Mouse (Mus musculus) right cerebral cortex, postnatal 36 days (tissue): ENCODE data around the gene Rgs9.
"Not testable (repeated sequence)": the region's sequence is repeated elsewhere in the genome, so short reads cannot be mapped to it uniquely, and the experiment has no call there.

Experiments used
- DNase-seq, 2 experiments: peaks; one replicate each; pipeline ENCODE4 v3.0.0; 2022; ENCODE audit warnings: low spot score in 2 of 2, mixed read lengths in 1 of 2

The Rgs9 gene

DNA sequence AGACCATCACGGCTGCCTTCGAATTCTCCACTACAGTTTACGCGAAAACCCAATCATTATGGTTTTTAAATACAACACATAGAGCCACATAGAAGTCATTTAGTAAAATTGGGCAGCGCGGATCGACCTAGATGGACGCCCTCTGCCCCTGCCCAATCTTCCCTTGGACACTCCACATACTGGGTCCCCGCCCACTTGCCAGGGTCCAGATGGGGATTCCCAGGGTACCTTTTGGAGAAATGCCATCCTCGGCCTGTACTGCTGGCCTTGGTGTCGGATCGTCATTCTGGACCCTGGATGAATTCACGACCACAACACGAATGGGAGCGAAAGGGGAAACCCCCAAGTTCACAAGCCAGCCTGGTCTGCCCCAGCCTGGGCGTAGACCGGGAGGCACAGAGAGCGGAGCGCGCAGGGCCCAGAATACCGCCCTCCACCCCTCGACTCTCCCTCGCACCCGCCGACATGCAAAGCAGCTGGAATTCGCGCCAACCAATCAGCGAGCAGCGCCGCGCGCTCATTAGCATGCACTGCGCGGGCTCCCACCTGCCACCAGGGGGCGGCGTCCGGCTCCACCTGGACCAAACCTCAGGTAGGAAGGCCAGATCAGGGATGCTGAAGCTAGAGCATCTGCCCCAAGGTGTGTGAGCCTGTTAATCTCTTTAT, at the start of gene Rgs9:
Rgs9 (minus strand) TSS at position 420 of the 666 bp plus-strand sequence.
- DNase-seq, result peak; percentile 86 to 87

DNA sequence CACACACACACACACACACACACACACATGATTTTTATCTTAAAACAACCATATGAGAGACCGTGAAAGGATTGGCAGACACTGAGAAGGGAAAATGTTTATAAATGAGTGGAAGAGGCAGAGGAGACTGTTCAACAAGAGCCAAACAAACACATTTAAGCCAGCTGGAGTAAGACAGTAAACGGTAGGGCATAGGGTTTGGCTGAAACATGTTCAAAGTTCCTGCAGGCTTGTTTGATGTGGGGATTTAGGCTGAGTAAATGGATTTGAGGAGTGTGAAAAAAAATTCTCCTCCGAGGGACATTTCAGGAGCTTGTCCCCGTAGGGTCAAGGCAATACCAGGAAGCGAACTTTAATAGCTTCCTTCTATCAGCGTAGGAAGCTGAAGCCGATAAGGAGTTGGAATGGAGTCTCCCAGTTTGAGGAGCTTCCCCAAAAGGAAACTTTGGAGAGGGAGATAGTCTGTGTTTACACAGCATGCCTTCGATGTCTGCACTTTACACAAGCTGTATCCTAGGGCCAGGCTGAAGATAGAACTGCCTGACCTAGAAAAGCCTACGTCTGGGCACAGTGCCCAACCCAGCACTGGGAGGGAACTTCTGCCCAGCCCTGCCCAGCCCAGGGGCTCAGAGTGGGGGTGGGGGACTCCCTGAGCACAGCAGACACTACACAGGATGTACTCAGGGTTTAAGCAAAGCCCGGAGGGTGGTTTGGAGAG, 49.5 kb upstream of the Rgs9 start:
- DNase-seq, result peak; percentile 61 to 74

DNA sequence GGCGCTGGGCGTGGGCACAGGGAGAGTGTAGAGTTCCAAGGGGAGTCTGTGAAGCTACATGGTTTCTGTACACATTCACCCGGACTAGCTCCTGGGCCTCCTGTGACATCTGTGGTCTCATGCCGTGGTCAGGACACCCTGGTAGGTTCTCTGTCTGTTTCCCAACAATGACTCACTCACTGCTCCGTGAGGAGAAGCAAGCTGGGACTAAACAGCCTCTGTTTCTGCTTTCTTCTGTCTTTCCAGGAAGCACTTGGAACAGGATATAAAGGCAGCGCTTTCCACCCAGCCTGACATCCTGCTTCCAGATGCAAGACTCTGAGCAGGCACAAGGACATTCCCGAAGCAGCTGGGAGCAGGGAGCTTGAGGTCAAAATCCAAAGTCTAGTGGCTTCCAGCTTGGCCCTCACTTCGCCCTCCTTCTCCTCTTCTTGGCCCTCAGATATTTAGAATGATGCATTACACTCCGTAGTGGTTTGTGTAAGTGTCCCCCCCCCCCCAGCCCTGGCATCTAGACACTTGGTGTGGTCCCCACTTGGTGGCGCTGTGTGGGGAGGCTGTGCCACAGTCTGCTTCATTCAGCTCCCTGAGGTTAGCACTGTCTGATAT, 46.2 kb upstream of the Rgs9 start:
- no peak for DNase-seq

DNA sequence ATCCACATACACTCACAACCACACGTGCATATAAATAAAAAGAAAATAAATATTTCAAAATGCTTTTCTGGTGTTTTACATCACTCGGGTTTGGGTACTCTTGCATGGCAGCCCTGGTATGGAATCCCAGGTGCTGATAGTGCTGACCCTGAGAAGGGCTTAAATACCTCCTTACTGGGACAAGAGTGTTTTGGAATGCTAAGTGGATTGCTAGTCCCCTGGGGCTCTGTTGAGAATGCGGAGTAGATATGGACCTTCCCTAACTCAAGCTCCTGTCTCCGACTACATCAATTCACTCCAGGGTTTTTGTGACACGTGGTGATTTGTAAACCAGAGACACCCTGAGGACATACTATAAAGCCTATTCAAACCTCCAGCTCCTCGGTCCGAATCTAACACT, 45.6 kb upstream of the Rgs9 start:
- DNase-seq, result no peak

DNA sequence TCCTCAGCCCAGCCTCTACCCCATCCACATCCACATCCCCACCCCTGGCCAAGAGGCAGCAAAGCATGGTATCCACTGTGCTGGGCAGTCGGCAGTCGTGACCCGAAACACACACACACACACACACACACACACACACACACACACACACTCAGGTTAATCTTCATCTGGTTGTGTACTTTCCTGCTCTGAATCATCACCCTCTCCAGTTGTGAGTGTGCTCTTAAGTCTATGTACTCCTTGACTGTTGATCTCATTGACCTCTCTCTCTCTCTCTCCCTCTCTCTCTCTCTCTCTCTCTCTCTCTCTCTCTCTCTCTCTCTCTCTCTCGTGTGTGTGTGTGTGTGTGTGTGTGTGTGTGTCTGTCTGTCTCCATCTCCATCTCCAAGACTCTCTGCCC, 44.7 kb upstream of the Rgs9 start:
- DNase-seq, result not testable (repeated sequence)

DNA sequence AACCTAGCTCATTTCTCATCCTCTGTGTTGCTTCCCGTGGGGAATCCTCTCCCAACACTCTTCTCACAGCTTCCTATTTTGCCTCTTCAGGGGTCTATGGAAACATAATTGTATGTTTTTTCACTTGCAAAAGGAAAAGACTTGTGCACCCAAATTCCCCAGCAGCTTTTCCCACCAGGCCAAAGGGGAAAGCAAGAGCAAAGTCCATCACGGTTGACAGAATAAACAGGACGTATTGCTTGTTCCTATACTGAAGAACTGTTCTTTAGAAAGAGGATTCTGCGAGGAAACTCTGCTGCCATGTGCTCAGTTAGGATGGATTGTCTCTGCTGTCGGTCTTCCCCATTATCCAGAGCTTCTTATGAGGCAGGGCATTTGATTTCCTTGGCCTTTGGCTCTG, 42.6 kb upstream of the Rgs9 start:
- DNase-seq, result no peak

DNA sequence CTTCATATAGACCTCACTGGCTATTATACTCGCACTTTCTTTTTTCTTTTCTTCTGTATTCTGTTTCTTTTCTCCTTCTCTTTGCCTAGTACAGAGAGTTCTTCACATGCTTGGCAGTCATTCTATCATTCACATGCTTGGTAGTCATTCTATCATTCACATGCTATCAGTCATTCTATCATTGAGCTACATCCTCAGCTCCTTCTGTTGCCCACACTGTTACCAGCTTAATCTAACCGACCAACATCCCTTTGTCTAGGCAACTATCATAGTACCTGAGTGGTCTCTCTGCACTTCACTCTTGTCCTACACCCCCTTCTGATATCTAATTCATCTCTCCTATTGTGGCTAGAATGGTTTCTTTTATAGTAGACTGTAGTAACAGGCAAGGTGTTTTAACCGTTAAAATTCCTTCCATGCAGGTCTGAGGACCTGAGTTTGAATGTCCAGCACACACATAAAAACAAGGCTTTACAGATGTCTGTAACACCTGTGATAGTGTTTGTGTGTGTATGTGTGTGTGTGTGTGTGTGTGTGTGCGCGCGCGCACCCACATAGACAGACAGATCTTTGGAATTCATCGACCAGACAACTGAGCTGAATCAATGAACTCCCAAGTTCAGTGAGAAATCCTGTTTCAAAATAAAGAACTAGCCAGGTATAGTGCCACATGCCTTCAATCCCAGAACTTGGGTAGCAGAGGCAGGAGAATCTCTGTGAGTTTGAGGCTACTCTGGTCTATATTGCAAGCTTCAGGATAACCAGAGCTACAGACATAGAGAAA, 41.4 kb upstream of the Rgs9 start:
- DNase-seq, result no peak

DNA sequence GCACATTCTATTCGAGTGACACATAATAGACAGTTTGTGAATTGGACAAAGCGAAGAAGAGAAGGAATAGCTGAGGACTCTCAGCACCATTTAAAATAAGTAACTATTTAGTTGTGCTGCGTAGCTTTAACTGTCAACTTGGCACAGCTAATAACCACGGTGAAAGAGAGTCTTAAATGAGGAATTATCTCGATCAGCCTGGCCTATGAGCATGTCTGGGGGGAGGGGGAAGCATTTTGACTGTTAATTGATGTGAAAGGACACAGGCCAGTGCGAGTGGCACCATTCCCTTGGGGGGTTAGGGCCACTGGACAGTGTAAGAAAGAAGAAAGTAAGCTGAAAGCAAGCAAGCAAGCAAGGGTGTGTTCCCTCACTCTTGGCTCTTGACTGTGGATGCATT, 38.0 kb upstream of the Rgs9 start:
- DNase-seq, result no peak

DNA sequence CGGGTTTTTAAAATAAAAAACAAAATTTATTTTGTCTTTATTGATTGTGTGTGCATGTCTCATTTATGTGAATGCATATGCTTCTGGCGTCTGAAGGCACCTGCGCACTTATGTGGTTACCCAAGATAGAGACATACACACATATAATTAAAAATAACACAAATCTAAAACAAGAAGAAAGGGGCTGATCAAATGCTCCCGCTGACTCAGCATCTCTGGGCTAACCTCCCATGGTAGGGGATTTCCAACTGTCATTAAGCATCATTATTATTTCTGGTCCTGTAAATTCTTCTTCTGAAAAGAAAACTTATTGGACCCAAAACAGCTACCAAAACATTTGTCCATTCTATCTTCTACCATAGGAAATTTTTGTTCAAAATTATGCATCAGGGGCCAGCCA, 36.8 kb upstream of the Rgs9 start:
- DNase-seq, result no peak

DNA sequence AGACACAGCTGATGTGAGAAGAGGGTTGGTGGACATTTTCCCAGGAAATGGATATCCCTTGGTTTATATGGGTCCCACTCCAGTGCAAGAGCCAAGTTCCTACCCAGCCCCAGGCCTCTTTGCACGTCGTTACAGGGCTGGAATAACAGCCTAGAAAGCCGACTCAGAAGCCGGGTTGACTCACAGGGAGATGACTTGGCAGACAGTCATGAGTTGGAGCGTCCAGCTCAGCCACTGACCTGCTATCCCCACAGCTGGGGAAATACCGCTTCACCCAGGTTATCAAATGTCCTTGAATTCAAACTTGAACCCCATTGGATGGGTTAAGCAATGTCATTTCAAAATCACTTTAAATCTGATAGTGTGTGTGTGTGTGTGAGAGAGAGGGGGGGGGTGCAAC, 34.8 kb upstream of the Rgs9 start:
- DNase-seq, result no peak

DNA sequence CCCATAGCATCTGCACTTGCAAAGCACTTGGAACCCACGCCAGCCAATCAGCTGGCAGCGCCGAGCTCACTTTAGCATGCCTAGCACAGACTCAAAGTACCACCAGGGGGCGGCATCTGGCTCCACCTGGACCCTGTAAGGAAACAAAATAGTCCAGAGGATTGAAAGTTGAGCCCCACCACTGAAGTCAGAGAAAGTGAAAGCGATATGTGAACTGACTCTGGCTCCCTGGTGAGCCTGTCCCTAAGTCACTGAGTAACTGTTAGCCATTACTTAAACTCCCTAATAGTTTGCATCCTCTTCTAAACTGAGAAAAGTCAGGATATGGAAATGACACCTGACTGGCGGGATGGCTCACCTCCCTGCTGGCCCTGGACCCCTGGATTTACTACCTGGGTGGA, 33.5 kb upstream of the Rgs9 start:
- DNase-seq, result peak; percentile 84 to 85

DNA sequence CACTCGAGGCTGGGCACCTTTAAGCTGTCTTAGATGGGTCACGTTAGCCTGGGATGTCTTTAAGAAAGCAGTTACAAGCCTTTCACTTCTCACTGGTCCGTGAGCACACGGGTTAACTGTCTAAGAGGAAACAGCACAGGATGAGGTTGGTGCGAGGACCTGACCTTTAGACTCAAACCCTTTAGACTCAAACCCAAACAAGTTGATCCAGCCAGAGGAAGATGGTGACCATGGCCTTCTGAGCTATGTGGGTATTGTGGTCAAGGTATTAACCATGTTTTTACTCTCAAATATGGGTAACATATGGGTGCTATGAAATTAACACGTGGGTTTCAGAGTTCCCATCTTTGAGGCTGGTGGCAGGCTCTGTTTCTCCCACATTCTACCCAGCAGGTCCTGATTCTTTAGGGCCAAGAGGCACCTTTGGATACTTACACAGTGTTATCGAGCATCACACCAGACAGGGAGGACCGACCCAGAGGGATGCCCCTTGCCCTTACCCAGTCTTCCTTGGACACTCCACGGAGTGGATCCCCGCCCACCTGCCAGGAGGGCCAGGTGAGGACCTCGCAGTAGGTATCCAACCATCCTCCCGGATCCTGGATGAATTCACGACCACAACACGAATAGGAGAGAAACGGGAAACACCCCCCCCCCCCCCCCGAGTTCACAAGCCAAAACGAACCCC, 32.9 kb upstream of the Rgs9 start:
- no peak for DNase-seq

DNA sequence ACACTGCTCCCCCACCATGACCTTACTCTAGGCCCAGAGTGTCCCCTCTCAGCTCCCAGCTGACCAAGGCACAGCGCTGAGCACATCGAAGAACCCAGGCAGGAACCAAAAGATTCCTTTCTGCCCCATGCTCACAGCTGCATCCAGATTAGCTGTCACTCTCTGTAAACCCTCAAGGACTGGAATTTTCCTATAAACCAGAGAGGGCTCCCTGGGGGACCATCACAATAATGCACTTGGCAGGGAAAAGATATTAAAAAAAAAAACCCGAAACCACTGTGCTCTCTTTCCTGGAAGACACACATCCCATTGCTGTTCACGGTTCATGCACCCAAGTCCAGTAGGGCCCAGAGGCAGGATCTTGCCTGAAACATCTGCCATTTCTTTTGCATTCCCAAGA, 31.4 kb upstream of the Rgs9 start:
- DNase-seq, result no peak

DNA sequence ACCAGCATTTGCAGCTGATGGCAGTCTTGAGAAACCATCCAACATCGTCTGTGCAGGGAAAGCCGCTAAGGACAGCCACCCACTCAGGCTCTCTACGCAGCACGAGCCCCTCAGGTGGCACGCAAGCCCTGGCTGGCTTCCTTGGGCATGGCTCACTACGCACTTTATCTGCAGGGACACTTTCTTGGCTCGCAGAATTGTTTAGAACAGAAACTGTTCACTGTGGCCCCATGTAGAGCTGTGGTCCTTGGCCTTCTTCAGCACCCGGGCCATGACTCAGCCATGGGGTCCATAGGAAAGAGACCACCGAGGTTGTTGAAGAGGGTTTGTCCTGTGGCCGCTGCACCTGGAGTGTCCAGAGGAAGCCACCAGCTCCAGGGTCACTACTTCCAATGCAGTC, 30.0 kb upstream of the Rgs9 start:
- no peak for DNase-seq

DNA sequence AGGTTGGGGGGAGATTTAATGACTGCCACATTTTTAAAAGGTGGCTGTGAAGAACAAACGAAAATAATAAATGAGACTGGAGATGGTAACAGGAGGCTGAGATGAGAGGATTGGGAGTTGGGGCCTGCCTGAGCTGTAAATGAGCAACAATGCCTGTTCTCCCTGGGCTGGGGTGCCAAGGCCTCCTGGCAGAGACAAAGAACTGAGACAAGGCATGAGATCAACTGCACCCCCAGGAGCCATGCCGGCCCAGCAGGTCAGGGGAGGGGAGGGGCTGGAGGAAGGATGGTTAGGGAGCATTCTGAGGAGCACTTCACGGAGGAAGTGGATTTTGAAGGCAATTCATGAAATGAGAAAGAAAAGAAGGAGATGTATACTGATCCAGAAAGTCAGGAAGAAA, 29.5 kb upstream of the Rgs9 start:
- no peak for DNase-seq

DNA sequence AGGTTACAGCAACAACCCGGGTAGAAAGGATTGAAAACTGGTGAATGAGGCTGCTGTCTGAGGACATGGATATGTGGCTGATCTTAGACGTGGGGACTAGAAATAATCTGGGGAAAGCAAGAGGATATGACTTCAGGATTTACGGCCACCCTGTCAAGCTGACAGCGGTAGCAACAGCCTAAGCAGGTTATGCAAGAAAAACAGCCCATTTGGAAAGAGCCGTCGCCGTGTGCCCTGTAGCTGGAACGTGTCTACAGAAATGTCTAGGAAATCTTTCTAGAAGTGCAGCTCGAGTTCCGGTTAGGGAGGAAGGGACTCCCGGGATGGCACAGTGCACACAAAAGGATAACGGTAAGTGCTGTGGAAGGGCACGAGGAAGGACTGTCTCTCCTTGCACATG, 28.3 kb upstream of the Rgs9 start:
- DNase-seq, result no peak

DNA sequence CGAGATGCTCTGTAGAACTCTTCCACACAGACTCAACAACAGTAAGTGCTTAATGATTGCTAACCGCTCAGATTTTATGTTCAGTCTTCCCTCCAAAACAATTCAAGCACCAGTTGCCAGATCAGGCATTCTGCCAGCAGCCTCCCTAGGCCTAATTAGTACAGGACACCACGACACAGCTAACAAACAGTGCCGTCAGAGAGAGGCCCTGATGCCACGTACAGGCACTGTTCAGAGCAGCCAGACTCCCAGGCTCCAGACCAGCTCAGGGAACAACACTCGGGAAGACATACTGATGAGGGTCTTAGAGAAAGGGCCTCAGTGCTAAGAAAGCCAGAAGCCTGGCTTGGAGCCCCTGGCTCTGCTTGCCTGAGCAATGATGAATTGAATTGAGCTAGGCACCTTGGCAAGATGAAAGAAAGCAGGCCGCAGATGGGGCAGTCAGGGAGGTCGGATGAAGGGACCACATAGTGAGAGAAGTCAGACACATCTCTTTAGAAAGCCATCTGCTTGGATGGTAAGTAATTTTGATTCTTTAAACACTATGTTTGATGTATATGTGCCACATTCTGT, 22.5 kb upstream of the Rgs9 start:
- peak; percentile 26 to 51 for DNase-seq

DNA sequence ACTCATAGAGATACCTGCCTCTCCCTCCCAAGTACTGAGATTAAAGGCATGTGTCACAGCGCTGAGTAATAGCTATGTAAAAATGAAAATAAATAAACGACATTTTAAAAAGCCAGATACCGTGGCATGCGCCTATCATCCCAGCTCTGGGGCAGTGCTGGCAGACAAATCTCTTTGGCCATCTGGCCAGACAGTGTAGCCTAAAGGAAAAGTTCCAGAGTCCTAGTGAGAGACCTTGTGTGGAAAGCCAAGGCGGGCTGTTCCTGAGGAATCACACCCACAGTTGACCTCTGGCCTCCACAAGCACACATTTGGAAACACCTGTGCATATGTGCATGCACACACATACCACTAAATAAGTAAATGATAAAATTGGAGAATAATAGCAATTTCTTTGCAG, 22.0 kb upstream of the Rgs9 start:
- DNase-seq, result no peak

DNA sequence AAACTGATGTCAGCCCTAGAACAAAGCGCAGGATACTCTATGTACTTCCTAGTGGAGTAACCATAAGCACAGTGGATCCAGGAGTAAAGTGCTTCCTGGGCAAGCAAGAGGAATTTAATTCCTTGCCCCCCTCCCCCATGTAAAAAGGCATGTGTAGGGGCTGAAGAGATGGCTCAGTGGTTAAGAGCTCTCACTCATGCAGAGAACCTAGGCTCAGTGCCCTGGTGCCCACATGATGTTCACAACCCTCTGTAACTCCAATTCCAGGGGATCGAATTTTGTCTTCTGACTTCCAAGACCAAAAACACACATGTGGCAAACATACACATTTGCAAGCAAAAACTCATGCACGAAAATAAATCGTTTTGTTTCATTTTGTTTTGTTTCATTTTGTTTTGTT, 21.5 kb upstream of the Rgs9 start:
- no peak for DNase-seq

DNA sequence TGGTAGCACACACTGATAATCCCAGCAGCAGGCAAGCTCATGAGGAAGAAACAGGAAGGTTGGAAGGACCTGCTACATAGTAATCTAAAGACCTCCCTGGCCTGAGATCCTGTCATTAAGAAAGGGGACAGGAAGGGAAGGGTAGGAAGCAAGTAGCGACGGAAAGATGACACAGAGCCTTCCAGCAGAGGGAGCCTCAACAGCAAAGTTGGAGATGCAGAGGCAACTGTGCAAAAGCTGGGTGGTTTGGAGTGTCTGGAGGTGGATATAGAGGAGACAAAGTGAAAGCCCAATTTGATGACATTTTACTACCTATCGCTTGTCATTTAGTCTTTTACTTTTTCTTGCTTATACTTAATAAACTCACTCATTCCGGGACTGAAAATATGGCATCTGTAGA, 19.0 kb upstream of the Rgs9 start:
- DNase-seq, result no peak

DNA sequence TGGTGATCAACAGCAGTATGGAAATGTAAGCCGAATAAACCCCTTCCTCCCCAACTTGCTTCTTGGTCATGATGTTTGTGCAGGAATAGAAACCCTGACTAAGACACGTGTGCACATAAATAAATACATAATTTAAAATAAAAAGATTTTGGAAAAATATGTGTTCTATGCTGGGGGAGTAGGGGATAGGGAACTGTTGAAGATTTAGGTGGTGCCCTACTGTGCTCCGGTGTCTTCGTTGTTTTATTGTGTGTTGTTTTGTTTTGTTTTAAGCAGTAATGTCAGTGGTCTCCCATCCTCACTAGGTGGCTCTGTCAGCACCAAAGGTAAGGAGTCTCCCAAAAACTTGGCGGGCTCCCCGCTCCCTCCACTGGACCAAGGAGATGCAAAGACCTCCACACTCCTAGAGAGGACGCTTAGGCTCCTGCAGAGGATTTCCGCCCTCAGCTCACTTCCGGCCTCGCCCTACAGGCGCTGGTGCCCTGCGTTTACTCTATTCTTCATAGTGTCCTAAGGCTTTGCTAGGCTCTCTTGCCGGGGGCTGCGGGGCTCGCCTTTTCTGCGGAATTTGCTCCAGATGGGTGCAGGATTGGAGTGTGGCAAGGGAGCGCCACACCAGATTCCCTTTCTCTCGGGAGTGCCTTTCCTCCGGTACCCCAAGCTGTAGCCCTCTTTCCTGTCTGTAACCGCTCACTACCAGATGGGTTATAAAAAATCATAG, 14.1 kb upstream of the Rgs9 start:
- DNase-seq, result peak; percentile 68 to 69
